Mouse (Mus musculus) E14TG2a.4 (cell line): ENCODE measurements around the gene Mterf1a.

Source experiments
- CTCF ChIP-seq: conservative IDR thresholded peaks from 2 replicates; pipeline ENCODE4 v1.5.1; 2014; ENCODE audit warnings: low read length
- NANOG ChIP-seq: IDR thresholded peaks from 2 replicates; pipeline ENCODE4 v1.6.1; 2014; ENCODE audit warnings: borderline replicate concordance, low read length, mixed read lengths

GRCm38 (mm10) chr5:3922350-3922749, 28.6 kb upstream of the Mterf1a start:
- TF ChIP-seq CTCF (no peak), NANOG (no peak)
